Comparison of ENCODE assay signal across 8 mouse cellular contexts in genomic region chr17:31564858-31565140, GRCm38 (mm10). TPM values are rescaled to one million over a fixed set of nuclear protein-coding genes. Genes with fewer than 3 reads are reported as not detected.
DNase-seq lines count a peak whose midpoint lies in the region; ATAC-seq and TF ChIP-seq lines count a peak whose summit lies in the region.

No protein-coding gene starts in this region.

- H3K36me3 ChIP-seq in embryonic facial prominence, embryonic 11.5 days (replicated peaks; ENCODE audit: control insufficient read depth, insufficient read depth, low read depth, low read length) = no peaks in the 10 kb centered on the region; the same call in 1 of the 2 replicates
- H3K36me3 ChIP-seq in hindbrain, postnatal 0 days (ENCODE audit: insufficient read depth, low read length) = no peaks in the 10 kb centered on the region
- no peaks in the 10 kb centered on the region for H3K36me3 ChIP-seq in myocyte (ENCODE audit: control insufficient read depth, insufficient read depth)

- no peak for DNase-seq in left cerebral cortex, adult 2 months (ENCODE audit: extremely low spot score in 1 of 2, low spot score in 2 of 2)
- DNase-seq in left cerebral cortex, adult 11 months (ENCODE audit: low spot score) = no peak
- DNase-seq in embryonic facial prominence, embryonic 11.5 days (ENCODE audit: low spot score) = no peak
- no peak for DNase-seq in hindbrain, postnatal 0 days (ENCODE audit: low spot score)
- no peak for DNase-seq in c-Kit-positive CD71-positive TER-119-positive erythroid progenitor cells, embryonic 14.5 days (ENCODE audit: low spot score)
- DNase-seq in spleen, adult 12 weeks (ENCODE audit: low spot score) = no peak
- no peak for DNase-seq in adrenal gland, postnatal 36 days

- H3K79me2 ChIP-seq in myocyte (ENCODE audit: control insufficient read depth, insufficient read depth) = peaks cover 44% of the 10 kb centered on the region

- peak overlapping the region; percentile 64 for H3K4me2 ChIP-seq in embryonic facial prominence, embryonic 11.5 days (ENCODE audit: low read depth, low read length)
- H3K4me2 ChIP-seq in hindbrain, postnatal 0 days (ENCODE audit: low read depth, low read length) = peak overlapping the region; percentile 80
- no peak overlapping the region for H3K4me2 ChIP-seq in myocyte (ENCODE audit: low read depth)

- WGBS in embryonic facial prominence, embryonic 11.5 days = 0% methylated on average over 11 of the region's 44 CpGs
- 3% methylated on average over 24 of the region's 44 CpGs for WGBS in hindbrain, postnatal 0 days

- H3K9ac ChIP-seq in embryonic facial prominence, embryonic 11.5 days (replicated peaks; ENCODE audit: low read length) = peak overlapping the region; percentile 90
- peak overlapping the region; percentile 96 for H3K9ac ChIP-seq in hindbrain, postnatal 0 days (replicated peaks; ENCODE audit: low read length)

- no peaks in the 10 kb centered on the region for H3K9me3 ChIP-seq in embryonic facial prominence, embryonic 11.5 days (replicated peaks; ENCODE audit: control insufficient read depth, low read length)
- H3K9me3 ChIP-seq in hindbrain, postnatal 0 days (ENCODE audit: low read length) = no peaks in the 10 kb centered on the region

- H3K27me3 ChIP-seq in embryonic facial prominence, embryonic 11.5 days (ENCODE audit: control insufficient read depth, insufficient read depth, low read length) = no peaks in the 10 kb centered on the region
- no peaks in the 10 kb centered on the region for H3K27me3 ChIP-seq in hindbrain, postnatal 0 days (ENCODE audit: insufficient read depth, low read length)
- H3K27me3 ChIP-seq in myocyte (ENCODE audit: control insufficient read depth, insufficient read depth, insufficient read length) = no peaks in the 10 kb centered on the region

- H3ac ChIP-seq in myocyte (ENCODE audit: control insufficient read depth, insufficient read length) = peak overlapping the region; percentile 81

- H3K4me3 ChIP-seq in left cerebral cortex, adult 2 months = peak overlapping the region; percentile 55
- peak overlapping the region; percentile 77 for H3K4me3 ChIP-seq in embryonic facial prominence, embryonic 11.5 days (ENCODE audit: low read depth, low read length)
- peak overlapping the region; percentile 87 for H3K4me3 ChIP-seq in hindbrain, postnatal 0 days (ENCODE audit: low read length)
- peak overlapping the region; percentile 48 for H3K4me3 ChIP-seq in myocyte

- peak overlapping the region; percentile 95 for H3K27ac ChIP-seq in left cerebral cortex, adult 2 months
- peak overlapping the region; percentile 94 for H3K27ac ChIP-seq in embryonic facial prominence, embryonic 11.5 days (replicated peaks; ENCODE audit: low read depth, low read length)
- H3K27ac ChIP-seq in hindbrain, postnatal 0 days = peak overlapping the region; percentile 100

- peak; percentile 62 for TF ChIP-seq POLR2A in myocyte (IDR thresholded peaks at IDR 0.05; ENCODE audit: insufficient read length, low read depth)

- H3K4me1 ChIP-seq in embryonic facial prominence, embryonic 11.5 days (ENCODE audit: control insufficient read depth, insufficient read depth, low read length) = peaks cover 4% of the 10 kb centered on the region; the same call in 1 of the 2 replicates
- peaks cover 28% of the 10 kb centered on the region for H3K4me1 ChIP-seq in hindbrain, postnatal 0 days (ENCODE audit: insufficient read depth, low read length)

- TF ChIP-seq CTCF in left cerebral cortex, adult 2 months (IDR thresholded peaks at IDR 0.05) = no peak
- TF ChIP-seq CTCF in hindbrain, postnatal 0 days (IDR thresholded peaks at IDR 0.05; ENCODE audit: low read depth) = no peak

- ATAC-seq in embryonic facial prominence, embryonic 11.5 days (replicated peaks; ENCODE audit: insufficient number of reproducible peaks, low FRiP score, low TSS enrichment, low read depth) = no peak
- no peak for ATAC-seq in hindbrain, postnatal 0 days

- intact Hi-C loops in left cerebral cortex, adult 2 months (cut with DNase I) = loop anchor here (2.0 to 5.0 kb wide), 4 partner anchors 44 to 1268 kb away; partner anchors contain the start of genes Ndufv3, U2af1 and Zfp799

TF ChIP-seq in myocyte, 11 proteins besides CTCF, POLR2A, EP300 and RAD21:
- TF ChIP-seq CEBPB (IDR thresholded peaks at IDR 0.05; ENCODE audit: insufficient read depth, poor library complexity, severe bottlenecking) = no peak
- peak; percentile 4 for TF ChIP-seq POLR2AphosphoS2 (IDR thresholded peaks at IDR 0.05; ENCODE audit: insufficient read length, low read depth)
- TF ChIP-seq SRF (IDR thresholded peaks at IDR 0.05; ENCODE audit: control insufficient read depth, insufficient read length, low read depth) = no peak
- TF ChIP-seq MYOG (IDR thresholded peaks at IDR 0.05; ENCODE audit: control insufficient read depth in 1 of 3, insufficient read depth in 1 of 3, insufficient read length in 2 of 3, low read depth in 2 of 3) = no peak
- no peak for TF ChIP-seq MAX (IDR thresholded peaks at IDR 0.05; ENCODE audit: low read depth)
- peak; percentile 89 for TF ChIP-seq TCF3 (IDR thresholded peaks at IDR 0.05; ENCODE audit: insufficient read length, low read depth)
- TF ChIP-seq E2F4 (IDR thresholded peaks at IDR 0.05; ENCODE audit: insufficient read depth) = no peak
- peak in 1 of 3 experiments; percentile 35 for TF ChIP-seq MYOD1 (IDR thresholded peaks at IDR 0.05; ENCODE audit: control insufficient read depth in 1 of 3, insufficient read length in 2 of 3, low read depth in 2 of 3)

RNA-seq across cellular contexts. Expression of gene Pknox1, which starts 0.3 kb away (rescaled TPM):
- total RNA-seq in left cerebral cortex, adult 2 months (2021) = 10 to 100 TPM; 14.3 to 16.2 TPM
- polyA plus RNA-seq in embryonic facial prominence, embryonic 11.5 days (2014; fragmentation: Nextera tagmentation; extraction: Ambion mirVana) = 24.2 and 27.9 TPM in 2 replicates
- 31.2 and 36.7 TPM in 2 replicates for total RNA-seq in hindbrain, postnatal 0 days (2014; rRNA removed)
- 25.0 and 25.1 TPM in 2 replicates for polyA plus RNA-seq in hindbrain, postnatal 0 days (2015; fragmentation: Nextera tagmentation; extraction: Ambion mirVana)
- polyA plus RNA-seq in myocyte (2012; fragmentation: generic; extraction: Trizol) = 15.3 TPM
- 10 to 100 TPM; 19.9 to 24.0 TPM for total RNA-seq in adrenal gland, postnatal 36 days (2021)

RNA-seq across cellular contexts. Expression of gene Ndufv3, which starts 44.9 kb away (rescaled TPM):
- 100 to 1,000 TPM; 222 to 229 TPM for total RNA-seq in left cerebral cortex, adult 2 months (2021)
- 206 and 237 TPM in 2 replicates for polyA plus RNA-seq in embryonic facial prominence, embryonic 11.5 days (2014; fragmentation: Nextera tagmentation; extraction: Ambion mirVana)
- 226 and 267 TPM in 2 replicates for total RNA-seq in hindbrain, postnatal 0 days (2014; rRNA removed)
- 562 and 575 TPM in 2 replicates for polyA plus RNA-seq in hindbrain, postnatal 0 days (2015; fragmentation: Nextera tagmentation; extraction: Ambion mirVana)
- polyA plus RNA-seq in myocyte (2012; fragmentation: generic; extraction: Trizol) = 469 TPM
- 100 to 1,000 TPM; 372 to 422 TPM for total RNA-seq in adrenal gland, postnatal 36 days (2021)

RNA-seq across cellular contexts. Expression of gene Wdr4, which starts 45.0 kb away (rescaled TPM):
- total RNA-seq in left cerebral cortex, adult 2 months (2021) = 10 to 100 TPM; 26.4 to 27.7 TPM
- 34.6 and 37.2 TPM in 2 replicates for polyA plus RNA-seq in embryonic facial prominence, embryonic 11.5 days (2014; fragmentation: Nextera tagmentation; extraction: Ambion mirVana)
- total RNA-seq in hindbrain, postnatal 0 days (2014; rRNA removed) = 50.9 and 56.5 TPM in 2 replicates
- 26.3 and 26.8 TPM in 2 replicates for polyA plus RNA-seq in hindbrain, postnatal 0 days (2015; fragmentation: Nextera tagmentation; extraction: Ambion mirVana)
- 26.1 TPM for polyA plus RNA-seq in myocyte (2012; fragmentation: generic; extraction: Trizol)
- total RNA-seq in adrenal gland, postnatal 36 days (2021) = 10 to 100 TPM; 20.5 to 24.0 TPM
